Mouse (Mus musculus): ENCODE results near the gene Tnk1. TPM values are rescaled to one million over a fixed set of nuclear protein-coding genes. Genes with fewer than 3 reads are reported as not detected.
"Not testable (repeated sequence)": the region's sequence is repeated elsewhere in the genome, so short reads cannot be mapped to it uniquely, and the experiment has no call there.

Gene Tnk1
- polyA plus RNA-seq, 1 experiment from 2014 or later = 0.28 TPM

- 90% methylated on average over 7 of the region's 7 CpGs for WGBS
- Histone ChIP-seq H3K4me1 (ENCODE audit: control insufficient read depth, insufficient read depth, low read length) (no peaks in the 10 kb centered on the region), H3K36me3 (ENCODE audit: control insufficient read depth, insufficient read depth, low read length) (no peaks in the 10 kb centered on the region), H3K27ac (ENCODE audit: low read depth, low read length) (no peak overlapping the region), H3K9me3 (ENCODE audit: control insufficient read depth, low read length) (no peaks in the 10 kb centered on the region), H3K27me3 (ENCODE audit: control insufficient read depth, insufficient read depth, low read length) (no peaks in the 10 kb centered on the region), H3K4me2 (ENCODE audit: low read depth, low read length) (no peak overlapping the region), H3K4me3 (ENCODE audit: low read depth, low read length) (no peak overlapping the region), H3K9ac (replicated peaks; ENCODE audit: low read depth, low read length) (no peak overlapping the region)
- ATAC-seq (ENCODE audit: low read depth) = no peak
Measured at GRCm38 (mm10) chr11:69871822-69872221, 13.3 kb upstream of the Tnk1 start.

- Histone ChIP-seq H3K36me3 (ENCODE audit: control insufficient read depth, insufficient read depth, low read length) (no peaks in the 10 kb centered on the region), H3K4me1 (ENCODE audit: control insufficient read depth, insufficient read depth, low read length) (no peaks in the 10 kb centered on the region), H3K9ac (replicated peaks; ENCODE audit: low read depth, low read length) (no peak overlapping the region), H3K9me3 (ENCODE audit: control insufficient read depth, low read length) (no peaks in the 10 kb centered on the region), H3K4me2 (ENCODE audit: low read depth, low read length) (no peak overlapping the region), H3K27me3 (ENCODE audit: control insufficient read depth, insufficient read depth, low read length) (no peaks in the 10 kb centered on the region), H3K4me3 (ENCODE audit: low read depth, low read length) (no peak overlapping the region), H3K27ac (ENCODE audit: low read depth, low read length) (no peak overlapping the region)
- ATAC-seq (ENCODE audit: low read depth) = no peak
- WGBS = 88% methylated on average over 2 of the region's 2 CpGs
Measured at GRCm38 (mm10) chr11:69870289-69871069, 11.9 kb upstream of the Tnk1 start.

GRCm38 (mm10) chr11:69867335-69867734 is 8.8 kb upstream of the Tnk1 start:
- Histone ChIP-seq H3K9ac (replicated peaks; ENCODE audit: low read depth, low read length) (no peak overlapping the region), H3K4me2 (ENCODE audit: low read depth, low read length) (no peak overlapping the region), H3K9me3 (ENCODE audit: control insufficient read depth, low read length) (no peaks in the 10 kb centered on the region), H3K4me3 (ENCODE audit: low read depth, low read length) (no peak overlapping the region), H3K4me1 (ENCODE audit: control insufficient read depth, insufficient read depth, low read length) (no peaks in the 10 kb centered on the region), H3K27me3 (ENCODE audit: control insufficient read depth, insufficient read depth, low read length) (no peaks in the 10 kb centered on the region), H3K36me3 (ENCODE audit: control insufficient read depth, insufficient read depth, low read length) (no peaks in the 10 kb centered on the region), H3K27ac (ENCODE audit: low read depth, low read length) (no peak overlapping the region)
- 68% methylated on average over 9 of the region's 9 CpGs for WGBS
- ATAC-seq (ENCODE audit: low read depth) = no peak

GRCm38 (mm10) chr11:69865561-69865960 is 7.0 kb upstream of the Tnk1 start:
- no peak overlapping the region for H3K4me2 ChIP-seq (ENCODE audit: low read depth, low read length)
- no peaks in the 10 kb centered on the region for H3K4me1 ChIP-seq (ENCODE audit: control insufficient read depth, insufficient read depth, low read length)
- no peak for ATAC-seq (ENCODE audit: low read depth)
- H3K27me3 ChIP-seq (ENCODE audit: control insufficient read depth, insufficient read depth, low read length) = no peaks in the 10 kb centered on the region
- no peak overlapping the region for H3K9ac ChIP-seq (replicated peaks; ENCODE audit: low read depth, low read length)
- H3K4me3 ChIP-seq (ENCODE audit: low read depth, low read length) = no peak overlapping the region
- no peak overlapping the region for H3K27ac ChIP-seq (ENCODE audit: low read depth, low read length)
- H3K36me3 ChIP-seq (ENCODE audit: control insufficient read depth, insufficient read depth, low read length) = no peaks in the 10 kb centered on the region
- H3K9me3 ChIP-seq (ENCODE audit: control insufficient read depth, low read length) = no peaks in the 10 kb centered on the region
- 78% methylated on average over 9 of the region's 9 CpGs for WGBS

GRCm38 (mm10) chr11:69864138-69864860 is 5.8 kb upstream of the Tnk1 start:
- Histone ChIP-seq H3K4me2 (ENCODE audit: low read depth, low read length) (no peak overlapping the region), H3K9ac (replicated peaks; ENCODE audit: low read depth, low read length) (no peak overlapping the region), H3K9me3 (ENCODE audit: control insufficient read depth, low read length) (no peaks in the 10 kb centered on the region), H3K27ac (ENCODE audit: low read depth, low read length) (no peak overlapping the region), H3K4me1 (ENCODE audit: control insufficient read depth, insufficient read depth, low read length) (no peaks in the 10 kb centered on the region), H3K27me3 (ENCODE audit: control insufficient read depth, insufficient read depth, low read length) (0 out of 2 replicates have a peak, but pooled peaks cover under 1% of the 10 kb centered on the region), H3K4me3 (ENCODE audit: low read depth, low read length) (no peak overlapping the region), H3K36me3 (ENCODE audit: control insufficient read depth, insufficient read depth, low read length) (no peaks in the 10 kb centered on the region)
- WGBS = 46% methylated on average over 8 of the region's 8 CpGs
- no peak for ATAC-seq (ENCODE audit: low read depth)

GRCm38 (mm10) chr11:69863729-69864128 is 5.2 kb upstream of the Tnk1 start:
- H3K4me1 ChIP-seq (ENCODE audit: control insufficient read depth, insufficient read depth, low read length); H3K36me3 ChIP-seq (ENCODE audit: control insufficient read depth, insufficient read depth, low read length); ATAC-seq (ENCODE audit: low read depth); H3K4me3 ChIP-seq (ENCODE audit: low read depth, low read length); H3K9me3 ChIP-seq (ENCODE audit: control insufficient read depth, low read length); H3K4me2 ChIP-seq (ENCODE audit: low read depth, low read length); H3K9ac ChIP-seq (replicated peaks; ENCODE audit: low read depth, low read length); H3K27ac ChIP-seq (ENCODE audit: low read depth, low read length); H3K27me3 ChIP-seq (ENCODE audit: control insufficient read depth, insufficient read depth, low read length): not testable (repeated sequence)
- 68% methylated on average over 3 of the region's 3 CpGs for WGBS

GRCm38 (mm10) chr11:69855347-69855746 is 3.2 kb downstream of the Tnk1 start:
- Histone ChIP-seq H3K9me3 (ENCODE audit: control insufficient read depth, low read length) (no peaks in the 10 kb centered on the region), H3K4me3 (ENCODE audit: low read depth, low read length) (no peak overlapping the region), H3K4me2 (ENCODE audit: low read depth, low read length) (no peak overlapping the region), H3K27ac (ENCODE audit: low read depth, low read length) (no peak overlapping the region), H3K9ac (replicated peaks; ENCODE audit: low read depth, low read length) (no peak overlapping the region), H3K27me3 (ENCODE audit: control insufficient read depth, insufficient read depth, low read length) (peaks cover 10% of the 10 kb centered on the region; the same call in 1 of the 2 replicates), H3K36me3 (ENCODE audit: control insufficient read depth, insufficient read depth, low read length) (peaks cover 8% of the 10 kb centered on the region; the same call in 1 of the 2 replicates), H3K4me1 (ENCODE audit: control insufficient read depth, insufficient read depth, low read length) (0 out of 2 replicates have a peak, but pooled peaks cover 2% of the 10 kb centered on the region)
- ATAC-seq (ENCODE audit: low read depth) = peak; percentile 66; the same call in 1 of the 2 replicates
- WGBS = 24% methylated on average over 16 of the region's 16 CpGs

GRCm38 (mm10) chr11:69854680-69855079 is 3.9 kb downstream of the Tnk1 start:
- no peaks in the 10 kb centered on the region for H3K9me3 ChIP-seq (ENCODE audit: control insufficient read depth, low read length)
- no peak overlapping the region for H3K4me2 ChIP-seq (ENCODE audit: low read depth, low read length)
- 88% methylated on average over 10 of the region's 10 CpGs for WGBS
- no peak overlapping the region for H3K4me3 ChIP-seq (ENCODE audit: low read depth, low read length)
- no peak overlapping the region for H3K27ac ChIP-seq (ENCODE audit: low read depth, low read length)
- no peak for ATAC-seq (ENCODE audit: low read depth)
- H3K9ac ChIP-seq (replicated peaks; ENCODE audit: low read depth, low read length) = no peak overlapping the region
- 0 out of 2 replicates have a peak, but pooled peaks cover 2% of the 10 kb centered on the region for H3K4me1 ChIP-seq (ENCODE audit: control insufficient read depth, insufficient read depth, low read length)
- H3K36me3 ChIP-seq (ENCODE audit: control insufficient read depth, insufficient read depth, low read length) = peaks cover 9% of the 10 kb centered on the region; the same call in 1 of the 2 replicates
- peaks cover 10% of the 10 kb centered on the region; the same call in 1 of the 2 replicates for H3K27me3 ChIP-seq (ENCODE audit: control insufficient read depth, insufficient read depth, low read length)

- no peak overlapping the region for H3K27ac ChIP-seq (ENCODE audit: low read depth, low read length)
- H3K4me3 ChIP-seq (ENCODE audit: low read depth, low read length) = no peak overlapping the region
- H3K27me3 ChIP-seq (ENCODE audit: control insufficient read depth, insufficient read depth, low read length) = peaks cover 7% of the 10 kb centered on the region; the same call in 1 of the 2 replicates
- no peak overlapping the region for H3K9ac ChIP-seq (replicated peaks; ENCODE audit: low read depth, low read length)
- WGBS = 68% methylated on average over 7 of the region's 7 CpGs
- H3K36me3 ChIP-seq (ENCODE audit: control insufficient read depth, insufficient read depth, low read length) = peaks cover 9% of the 10 kb centered on the region; the same call in 1 of the 2 replicates
- H3K9me3 ChIP-seq (ENCODE audit: control insufficient read depth, low read length) = no peaks in the 10 kb centered on the region
- H3K4me1 ChIP-seq (ENCODE audit: control insufficient read depth, insufficient read depth, low read length) = 0 out of 2 replicates have a peak, but pooled peaks cover 2% of the 10 kb centered on the region
- ATAC-seq (ENCODE audit: low read depth) = no peak
- no peak overlapping the region for H3K4me2 ChIP-seq (ENCODE audit: low read depth, low read length)
Measured at GRCm38 (mm10) chr11:69853994-69854393, 4.5 kb downstream of the Tnk1 start.
